Mouse (Mus musculus): Measurements from ENCODE around the gene Vstm2l.

GRCm38 (mm10) chr2:157970669-157971068 is 56.2 kb downstream of the Vstm2l start:
- no peak for TF ChIP-seq EP300 (IDR thresholded peaks at IDR 0.05; ENCODE audit: low read depth)
- TF ChIP-seq CTCF (IDR thresholded peaks at IDR 0.05; ENCODE audit: low read depth), result no peak

All from liver, embryonic 14.5 days (tissue).